Comparison of ENCODE assay signal across 23 mouse cellular contexts in genomic region chr8:106880121-106880707, GRCm38 (mm10). TPM values are rescaled to one million over a fixed set of nuclear protein-coding genes. Genes with fewer than 3 reads are reported as not detected.
DNase-seq lines count a peak whose midpoint lies in the region; ATAC-seq and TF ChIP-seq lines count a peak whose summit lies in the region.
"Had no signal": no experiment of that assay in that cellular context is flagged by ENCODE, and none has a peak within 500 bp of the region (broad histone marks: within the 10 kb centered on the region; RNA-seq: fewer than 3 reads in every experiment).

No protein-coding gene starts in this region.

- H3K36me3 ChIP-seq in kidney, embryonic 14.5 days (ENCODE audit: control insufficient read depth, insufficient read depth, low read length), result peaks cover 85% of the 10 kb centered on the region

- 91% methylated on average over 8 of the region's 8 CpGs for WGBS in kidney, embryonic 14.5 days

- DNase-seq in gastrocnemius, adult 2 months, result no peak
- DNase-seq in gastrocnemius, adult 8-10 months (ENCODE audit: low spot score in 2 of 2), result no peak
- peak; percentile 39 to 61 for DNase-seq in kidney, postnatal 25 days
- DNase-seq in lung, postnatal 10 days, result peak; percentile 40
- DNase-seq in spleen, postnatal 14 days (ENCODE audit: low spot score in 2 of 2), result no peak
- no peak for DNase-seq in frontal cortex, postnatal 36 days (ENCODE audit: low spot score in 2 of 2)
- DNase-seq: adrenal gland, postnatal 25 days; cerebellum, adult 2 months; heart, adult 2 months; heart, postnatal 4 days; kidney, adult 8-10 months; midbrain, embryonic 14.5 days had no signal

- no peak overlapping the region for H3K4me3 ChIP-seq in gastrocnemius, adult 2 months
- H3K4me3 ChIP-seq in kidney, embryonic 14.5 days (ENCODE audit: low read length), result no peak overlapping the region
- H3K4me3 ChIP-seq: heart, adult 2 months; heart, embryonic 12.5 days; left cerebral cortex, adult 2 months; limb, embryonic 12.5 days; liver, embryonic 15.5 days; stomach, embryonic 15.5 days had no signal

- no peaks in the 10 kb centered on the region for H3K27me3 ChIP-seq in kidney, embryonic 14.5 days (ENCODE audit: control insufficient read depth, insufficient read depth, low read length)
- H3K27me3 ChIP-seq: heart, embryonic 12.5 days; limb, embryonic 12.5 days; liver, embryonic 15.5 days; stomach, embryonic 15.5 days had no signal

- H3K27ac ChIP-seq in gastrocnemius, adult 2 months, result 0 out of 2 replicates have a peak overlapping the region, but pooled peaks have one; percentile 4
- H3K27ac ChIP-seq in kidney, embryonic 14.5 days (ENCODE audit: low read depth, low read length), result no peak overlapping the region; the same call in 1 of the 2 replicates
- H3K27ac ChIP-seq: heart, adult 2 months; hindbrain, embryonic 14.5 days; left cerebral cortex, adult 2 months; limb, embryonic 12.5 days; liver, embryonic 15.5 days; macrophage; stomach, embryonic 15.5 days had no signal

- no peaks in the 10 kb centered on the region for H3K4me1 ChIP-seq in kidney, embryonic 14.5 days (ENCODE audit: control insufficient read depth, insufficient read depth, low read length)
- H3K4me1 ChIP-seq: limb, embryonic 12.5 days; liver, embryonic 15.5 days; stomach, embryonic 15.5 days had no signal

- H3K4me2 ChIP-seq in kidney, embryonic 14.5 days (replicated peaks; ENCODE audit: low read depth, low read length), result no peak overlapping the region
- H3K4me2 ChIP-seq: heart, embryonic 12.5 days; hindbrain, embryonic 14.5 days; limb, embryonic 12.5 days; liver, embryonic 15.5 days; stomach, embryonic 15.5 days had no signal

- H3K9ac ChIP-seq in kidney, embryonic 14.5 days (ENCODE audit: low read depth, low read length), result no peak overlapping the region
- H3K9ac ChIP-seq: heart, embryonic 12.5 days; hindbrain, embryonic 14.5 days; limb, embryonic 12.5 days; liver, embryonic 15.5 days; stomach, embryonic 15.5 days had no signal

- no peak for ATAC-seq in kidney, embryonic 14.5 days (ENCODE audit: low FRiP score, low TSS enrichment)
- ATAC-seq: forebrain, embryonic 14.5 days; inflammation-experienced regulatory T-cells, adult 6 months had no signal

- TF ChIP-seq CTCF in gastrocnemius, adult 2 months (IDR thresholded peaks at IDR 0.05), result no peak

- intact Hi-C loops in gastrocnemius, adult 2 months (cut with DNase I), result no loop called here

- H3K9me3 ChIP-seq in kidney, embryonic 14.5 days (ENCODE audit: control insufficient read depth, low read length), result no peaks in the 10 kb centered on the region
- H3K9me3 ChIP-seq: heart, embryonic 12.5 days; limb, embryonic 12.5 days; liver, embryonic 15.5 days; stomach, embryonic 15.5 days had no signal

RNA-seq across cellular contexts. Expression of gene Has3, which starts 10.2 kb away (rescaled TPM):
- under 1 TPM; 0.56 to 0.59 TPM for total RNA-seq in gastrocnemius, adult 2 months (2021)
- total RNA-seq in gastrocnemius, adult 8-10 months (2022), result under 1 TPM; 0.65 to 0.94 (median 0.75) TPM
- polyA plus RNA-seq in kidney, embryonic 14.5 days (2014; fragmentation: Nextera tagmentation; extraction: Ambion mirVana), result 1.2 and 1.3 TPM in 2 replicates
- total RNA-seq: liver, adult 2 months had no signal

RNA-seq across cellular contexts. Expression of gene Utp4, which starts 13.2 kb away (rescaled TPM):
- 10 to 100 TPM; 20.1 to 24.0 TPM for total RNA-seq in gastrocnemius, adult 2 months (2021)
- 10 to 100 TPM; 21.7 to 26.7 (median 25.3) TPM for total RNA-seq in gastrocnemius, adult 8-10 months (2022)
- 72.7 and 92.6 TPM in 2 replicates for polyA plus RNA-seq in kidney, embryonic 14.5 days (2014; fragmentation: Nextera tagmentation; extraction: Ambion mirVana)

RNA-seq across cellular contexts. Expression of gene Sntb2, which starts 55.3 kb away (rescaled TPM):
- total RNA-seq in gastrocnemius, adult 2 months (2021), result 1 to 10 TPM; 3.5 to 5.1 TPM
- 1 to 10 TPM; 2.4 to 3.9 (median 3.7) TPM for total RNA-seq in gastrocnemius, adult 8-10 months (2022)
- 18.7 and 19.4 TPM in 2 replicates for polyA plus RNA-seq in kidney, embryonic 14.5 days (2014; fragmentation: Nextera tagmentation; extraction: Ambion mirVana)

Comparison
In these comparisons a context has a peak if more than half of its experiments do, and no peak if none do; other contexts are left out.
1. DNase-seq: peak in kidney, postnatal 25 days (2 of 2) and lung, postnatal 10 days (single experiment); none in gastrocnemius, adult 2 months (single experiment), gastrocnemius, adult 8-10 months (0 of 2), spleen, postnatal 14 days (0 of 2) and frontal cortex, postnatal 36 days (0 of 2).